13 mouse cellular contexts compared by ENCODE assay signal in genomic region chr4:31205332-31205970, GRCm38 (mm10).
DNase-seq lines count a peak whose midpoint lies in the region.
"Had no signal": no experiment of that assay in that cellular context is flagged by ENCODE, and none has a peak within 500 bp of the region (broad histone marks: within the 10 kb centered on the region; RNA-seq: fewer than 3 reads in every experiment).

No protein-coding gene starts in this region.

- DNase-seq in cerebellum, postnatal 4 days (ENCODE audit: low spot score in 2 of 2), result peak; percentile 35 to 84
- no peak for DNase-seq in cerebellum, adult 11-12 months
- peak; percentile 7 to 24 for DNase-seq in left cerebral cortex, postnatal 10 days (ENCODE audit: extremely low spot score in 1 of 2, low spot score in 2 of 2)
- no peak for DNase-seq in left cerebral cortex, adult 11 months (ENCODE audit: low spot score)
- DNase-seq in brain, embryonic 18.5 days (ENCODE audit: low read depth, low spot score), result peak; percentile 43
- peak; percentile 4 to 7 for DNase-seq in layer of hippocampus, adult 8-10 months (ENCODE audit: low spot score in 2 of 2)
- DNase-seq in lung, postnatal 25 days (ENCODE audit: low spot score), result no peak
- no peak for DNase-seq in ovary, postnatal 14 days (ENCODE audit: low spot score)
- DNase-seq: adrenal gland, postnatal 36 days; heart, postnatal 4 days; kidney, adult 8-10 months; right cerebral cortex, adult 18-20 months; thymus, postnatal 14 days had no signal

- intact Hi-C loops in left cerebral cortex, postnatal 10 days (cut with DNase I), result no loop called here

Comparison
In these comparisons a context has a peak if more than half of its experiments do, and no peak if none do; other contexts are left out.
1. DNase-seq: peak in cerebellum, postnatal 4 days (2 of 2), left cerebral cortex, postnatal 10 days (2 of 2), brain, embryonic 18.5 days (single experiment) and layer of hippocampus, adult 8-10 months (2 of 2); none in cerebellum, adult 11-12 months (single experiment), left cerebral cortex, adult 11 months (single experiment), lung, postnatal 25 days (single experiment) and ovary, postnatal 14 days (single experiment).